Mouse (Mus musculus) midbrain, embryonic 13.5 days (tissue): ENCODE data around the gene Adamts10. TPM values are rescaled to one million over a fixed set of nuclear protein-coding genes. Genes with fewer than 3 reads are reported as not detected.
A peak's percentile ranks its signal among the peaks of the same experiment; 100 is the strongest.

Source experiments
- ATAC-seq: fragments of 200-750 bp; cut with Nextera tagmentation; 2 replicates; pipeline ENCODE4 v1.8.0; 2017; ENCODE audit warnings: mild to moderate bottlenecking, moderate TSS enrichment, moderate library complexity
- H3K27ac ChIP-seq: fragments of 300-500 bp; sonication (generic); 2 replicates; pipeline ENCODE4 v1.5.1; 2015; ENCODE audit warnings: inconsistent platforms, mild to moderate bottlenecking, moderate library complexity
- H3K27me3 ChIP-seq: fragments of 300-500 bp; sonication (generic); 2 replicates; pipeline ENCODE4 v1.6.1; 2015; ENCODE audit warnings: mild to moderate bottlenecking, inconsistent platforms
- H3K36me3 ChIP-seq: fragments of 300-500 bp; sonication (generic); 2 replicates; pipeline ENCODE4 v1.6.1; 2015; ENCODE audit warnings: mild to moderate bottlenecking, inconsistent platforms
- H3K4me1 ChIP-seq: fragments of 300-500 bp; sonication (generic); replicated peaks from 2 replicates; pipeline ENCODE4 v1.6.1; 2015; ENCODE audit warnings: inconsistent platforms
- H3K4me2 ChIP-seq: fragments of 300-500 bp; sonication (generic); replicated peaks from 2 replicates; pipeline ENCODE4 v1.6.1; 2015; ENCODE audit warnings: moderate library complexity, mild to moderate bottlenecking, inconsistent platforms
- H3K4me3 ChIP-seq: fragments of 300-500 bp; sonication (generic); replicated peaks from 2 replicates; pipeline ENCODE4 v1.5.1; 2015; ENCODE audit warnings: mild to moderate bottlenecking, inconsistent platforms
- H3K9ac ChIP-seq: fragments of 300-500 bp; sonication (generic); replicated peaks from 2 replicates; pipeline ENCODE4 v1.6.1; 2015; ENCODE audit warnings: mild to moderate bottlenecking, inconsistent platforms
- H3K9me3 ChIP-seq: fragments of 300-500 bp; sonication (generic); 2 replicates; pipeline ENCODE4 v1.6.1; 2016; ENCODE audit warnings: mild to moderate bottlenecking, inconsistent platforms
- WGBS: fragments of 180-500 bp; shearing (Covaris S2); methylation state at CpG from one replicate; pipeline ENCODE4 v1.1.7; 2015; 5-methylcytosine and 5-hydroxymethylcytosine counted together
- polyA plus RNA-seq: library from polyadenylated mRNA; unstranded; fragments of >200 nt; fragmentation: Nextera tagmentation; extraction: Ambion mirVana; gene quantifications from 2 replicates; pipeline ENCODE4 v1.2.1, GENCODE M21; 2015

Gene Adamts10
- polyA plus RNA-seq, 1 experiment from 2014 or later, result 47.9 TPM

DNA sequence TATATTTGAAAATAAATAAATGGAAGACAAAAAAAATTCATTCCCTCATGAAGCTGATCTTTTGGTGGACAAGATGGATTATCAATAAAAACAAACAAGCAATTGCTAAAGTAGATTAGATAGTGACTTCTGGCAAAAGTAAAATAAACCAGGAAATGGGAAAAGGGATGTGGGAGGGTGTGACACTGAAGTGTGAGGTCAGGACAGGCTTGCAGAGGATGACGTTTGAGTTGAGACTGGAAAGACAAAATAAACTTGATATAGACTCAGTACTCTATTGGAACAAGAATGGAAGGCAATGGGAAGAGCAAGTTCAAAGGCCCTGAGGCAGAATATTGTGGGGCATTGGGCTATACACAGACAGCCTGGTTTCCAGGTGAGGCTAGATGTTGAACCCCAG, 3.6 kb upstream of the Adamts10 start:
- Histone ChIP-seq H3K9ac (no peak overlapping the region), H3K27ac (no peak overlapping the region), H3K27me3 (no peaks in the 10 kb centered on the region), H3K36me3 (no peaks in the 10 kb centered on the region), H3K9me3 (no peaks in the 10 kb centered on the region), H3K4me1 (peaks cover 17% of the 10 kb centered on the region), H3K4me2 (no peak overlapping the region), H3K4me3 (no peak overlapping the region)
- ATAC-seq, result no peak
- 71% methylated on average over 1 of the region's 1 CpGs for WGBS

DNA sequence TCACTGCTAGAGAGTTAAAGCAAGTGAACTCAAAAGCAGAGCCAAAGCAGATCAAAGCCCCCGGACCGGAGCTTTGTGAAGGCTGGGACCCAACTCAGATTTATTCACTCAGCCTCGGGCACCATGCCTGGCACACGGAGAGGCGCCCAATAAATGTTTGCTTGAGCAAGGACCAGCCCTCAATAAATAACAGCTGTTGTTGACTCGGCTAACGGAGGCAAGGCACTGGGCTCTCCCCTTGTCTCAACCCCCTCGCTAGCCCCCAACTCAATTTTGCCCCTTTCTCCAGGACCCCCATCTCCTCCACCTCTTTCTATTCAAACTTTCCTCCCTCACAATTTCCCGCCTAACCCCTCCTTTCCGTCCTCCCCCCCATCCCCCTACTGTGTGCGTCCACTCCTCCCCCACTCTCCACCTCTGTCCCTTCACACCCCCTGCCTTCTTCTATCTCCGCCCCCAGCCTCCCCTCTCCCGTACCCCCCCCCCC, 530 bp upstream of the Adamts10 start:
- H3K4me2 ChIP-seq, result peak overlapping the region; percentile 74
- H3K27ac ChIP-seq, result peak overlapping the region; percentile 77
- H3K36me3 ChIP-seq, result peaks cover 1% of the 10 kb centered on the region
- no peaks in the 10 kb centered on the region for H3K27me3 ChIP-seq
- peaks cover 29% of the 10 kb centered on the region for H3K4me1 ChIP-seq
- no peaks in the 10 kb centered on the region for H3K9me3 ChIP-seq
- H3K9ac ChIP-seq, result peak overlapping the region; percentile 82
- peak overlapping the region; percentile 71 for H3K4me3 ChIP-seq
- ATAC-seq, result peak; percentile 53
- 2% methylated on average over 13 of the region's 13 CpGs for WGBS

DNA sequence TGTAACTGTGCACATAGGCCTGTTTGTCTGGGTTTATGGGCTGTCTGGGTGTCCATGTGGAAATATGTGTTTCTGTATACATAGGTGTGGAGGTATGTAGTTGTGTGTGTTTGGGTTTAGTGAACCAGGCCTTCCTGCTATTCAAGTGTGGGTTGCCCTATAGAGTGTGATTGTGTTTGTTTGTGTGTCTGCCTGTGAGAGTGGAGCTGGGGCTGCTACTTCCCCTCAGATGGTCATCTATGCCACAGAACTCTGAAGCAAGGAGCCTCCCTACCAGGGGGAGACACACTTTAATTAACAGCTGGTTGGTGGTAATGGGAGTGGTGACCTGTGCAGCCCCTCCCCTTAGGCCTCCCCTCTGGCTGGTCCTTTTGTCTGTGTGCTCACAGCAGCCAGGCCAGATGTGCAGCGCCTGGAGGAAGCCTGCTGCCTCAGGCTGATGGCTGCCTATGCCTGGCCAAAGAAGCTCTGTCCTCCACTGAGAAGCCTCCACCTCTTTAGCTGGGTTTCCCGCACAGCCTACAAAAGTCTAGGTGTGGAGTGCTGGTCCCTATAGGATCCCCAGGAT, 886 bp downstream of the Adamts10 start:
- no peaks in the 10 kb centered on the region for H3K9me3 ChIP-seq
- H3K36me3 ChIP-seq, result peaks cover 15% of the 10 kb centered on the region
- H3K9ac ChIP-seq, result peak overlapping the region; percentile 82
- H3K27me3 ChIP-seq, result no peaks in the 10 kb centered on the region
- peak overlapping the region; percentile 74 for H3K4me2 ChIP-seq
- H3K4me3 ChIP-seq, result peak overlapping the region; percentile 71
- H3K27ac ChIP-seq, result peak overlapping the region; percentile 77
- peaks cover 29% of the 10 kb centered on the region for H3K4me1 ChIP-seq
- 0% methylated on average over 2 of the region's 2 CpGs for WGBS
- peak; percentile 48 for ATAC-seq

DNA sequence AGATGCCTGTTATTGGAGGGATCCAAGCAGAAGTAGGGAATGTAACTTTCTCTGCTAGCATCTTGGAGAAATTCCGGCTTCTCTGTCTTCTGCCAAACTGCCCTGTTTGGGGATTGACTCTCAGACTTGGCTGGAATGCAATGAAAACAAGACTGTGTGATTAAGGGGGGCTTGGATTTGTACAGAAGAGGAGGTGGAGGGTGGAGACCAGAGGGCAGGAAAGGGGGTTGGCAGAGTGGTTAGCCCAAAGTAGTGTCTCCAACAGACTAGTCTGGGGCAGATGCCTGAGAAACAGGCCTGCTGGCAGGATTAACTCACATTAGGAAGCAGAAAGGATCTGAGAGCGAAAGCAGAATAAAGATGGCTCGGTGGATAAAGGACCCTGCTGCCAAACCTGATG, 2.5 kb downstream of the Adamts10 start:
- WGBS, result 49% methylated on average over 3 of the region's 3 CpGs

DNA sequence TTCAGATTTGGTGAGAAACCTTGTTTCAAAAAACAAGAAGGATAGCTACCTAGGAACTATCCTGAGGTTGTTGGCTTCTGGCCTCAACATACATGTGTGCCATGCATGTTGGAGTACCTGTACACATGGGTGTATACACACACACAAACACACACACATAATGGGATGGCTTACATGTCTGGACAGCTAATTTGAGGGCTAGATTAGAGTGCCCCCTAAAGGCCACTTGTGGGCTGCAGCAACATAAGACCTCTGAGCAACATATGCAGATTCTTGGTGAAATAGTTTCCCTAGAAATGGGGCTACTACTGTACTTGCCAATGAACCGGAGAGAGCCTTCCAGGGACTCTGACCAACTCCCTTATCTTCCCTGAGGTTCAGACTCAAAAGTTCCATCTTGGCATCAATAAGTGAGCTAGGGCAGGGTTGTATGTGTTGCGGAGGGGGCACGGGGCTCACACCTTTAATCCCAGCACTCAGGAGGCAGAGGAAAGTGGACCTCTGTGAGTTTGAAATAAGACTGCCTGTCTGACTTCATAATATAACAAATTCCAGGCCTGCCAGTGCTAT, 15.2 kb downstream of the Adamts10 start:
- Histone ChIP-seq H3K4me1 (no peaks in the 10 kb centered on the region), H3K4me2 (no peak overlapping the region), H3K27ac (no peak overlapping the region), H3K27me3 (no peaks in the 10 kb centered on the region), H3K9ac (no peak overlapping the region), H3K9me3 (no peaks in the 10 kb centered on the region), H3K4me3 (no peak overlapping the region), H3K36me3 (peaks cover 55% of the 10 kb centered on the region)
- 85% methylated on average over 3 of the region's 3 CpGs for WGBS
- ATAC-seq, result no peak

More for the DNA sequence above, 2.5 kb downstream of the Adamts10 start:
- ATAC-seq, result no peak
- no peak overlapping the region for H3K4me2 ChIP-seq
- H3K27me3 ChIP-seq, result no peaks in the 10 kb centered on the region
- no peak overlapping the region for H3K9ac ChIP-seq
- H3K4me1 ChIP-seq, result peaks cover 29% of the 10 kb centered on the region
- no peak overlapping the region for H3K4me3 ChIP-seq
- no peaks in the 10 kb centered on the region for H3K9me3 ChIP-seq
- H3K27ac ChIP-seq, result no peak overlapping the region
- H3K36me3 ChIP-seq, result peaks cover 32% of the 10 kb centered on the region

DNA sequence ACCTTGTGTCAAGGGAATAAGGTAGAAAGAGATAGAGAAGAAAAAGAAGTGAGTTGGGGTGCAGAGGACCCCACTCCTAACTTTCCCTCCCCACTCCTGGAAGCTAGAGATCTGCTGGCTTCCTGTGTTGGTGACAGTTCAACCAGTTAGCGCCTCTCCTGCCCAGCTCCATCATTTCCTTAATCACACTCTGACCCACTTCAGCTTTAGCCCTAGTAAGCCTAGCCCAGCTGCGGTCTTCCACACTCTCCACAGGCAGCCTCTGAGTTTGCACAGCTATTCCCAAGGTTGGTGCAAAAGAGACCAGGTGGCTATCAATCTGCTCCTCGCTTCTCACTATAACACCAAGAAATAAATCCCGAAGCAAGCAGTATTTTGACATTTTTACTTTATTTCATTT, 15.9 kb downstream of the Adamts10 start:
- WGBS, result 95% methylated on average over 4 of the region's 4 CpGs
- Histone ChIP-seq H3K4me1 (no peaks in the 10 kb centered on the region), H3K36me3 (peaks cover 56% of the 10 kb centered on the region), H3K27ac (no peak overlapping the region), H3K9ac (no peak overlapping the region), H3K4me3 (no peak overlapping the region), H3K4me2 (no peak overlapping the region), H3K27me3 (no peaks in the 10 kb centered on the region), H3K9me3 (no peaks in the 10 kb centered on the region)
- no peak for ATAC-seq

DNA sequence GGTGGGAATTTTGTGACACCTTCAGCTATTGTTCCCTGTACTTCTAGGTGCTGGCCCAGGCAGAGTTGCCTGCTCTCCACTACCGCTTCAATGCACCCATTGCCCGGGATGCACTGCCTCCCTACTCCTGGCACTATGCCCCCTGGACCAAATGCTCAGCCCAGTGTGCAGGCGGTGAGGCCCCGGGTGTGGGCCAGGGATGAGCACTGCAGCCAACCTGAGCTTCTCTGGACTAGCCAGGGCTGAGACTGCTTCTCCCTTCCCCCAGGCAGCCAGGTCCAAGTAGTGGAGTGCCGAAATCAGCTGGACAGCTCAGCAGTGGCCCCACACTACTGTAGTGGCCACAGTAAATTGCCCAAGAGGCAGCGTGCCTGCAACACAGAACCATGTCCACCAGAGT, 25.2 kb downstream of the Adamts10 start:
- Histone ChIP-seq H3K4me1 (no peaks in the 10 kb centered on the region), H3K4me2 (no peak overlapping the region), H3K9ac (no peak overlapping the region), H3K27me3 (no peaks in the 10 kb centered on the region), H3K4me3 (no peak overlapping the region), H3K27ac (no peak overlapping the region), H3K9me3 (no peaks in the 10 kb centered on the region), H3K36me3 (peaks cover 66% of the 10 kb centered on the region)
- WGBS, result 94% methylated on average over 6 of the region's 6 CpGs
- no peak for ATAC-seq

DNA sequence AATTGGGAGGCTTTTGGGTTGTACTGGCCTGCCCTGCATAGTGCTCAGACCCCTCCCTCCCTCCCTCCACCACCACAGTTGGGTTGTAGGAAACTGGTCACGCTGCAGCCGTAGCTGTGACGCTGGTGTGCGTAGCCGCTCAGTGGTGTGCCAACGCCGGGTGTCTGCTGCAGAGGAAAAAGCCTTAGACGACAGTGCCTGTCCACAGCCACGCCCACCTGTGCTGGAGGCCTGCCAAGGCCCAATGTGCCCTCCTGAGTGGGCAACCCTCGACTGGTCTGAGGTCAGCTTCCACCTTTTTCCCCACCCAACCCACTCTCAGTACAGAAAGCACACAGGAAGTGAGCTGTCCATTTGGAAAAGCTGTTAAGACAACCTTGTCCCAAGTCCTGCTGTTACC, 26.4 kb downstream of the Adamts10 start:
- WGBS, result 89% methylated on average over 10 of the region's 10 CpGs
- no peak overlapping the region for H3K27ac ChIP-seq
- H3K27me3 ChIP-seq, result no peaks in the 10 kb centered on the region
- no peak overlapping the region for H3K4me2 ChIP-seq
- H3K36me3 ChIP-seq, result peaks cover 54% of the 10 kb centered on the region
- no peak for ATAC-seq
- no peak overlapping the region for H3K4me3 ChIP-seq
- no peak overlapping the region for H3K9ac ChIP-seq
- no peaks in the 10 kb centered on the region for H3K4me1 ChIP-seq
- no peaks in the 10 kb centered on the region for H3K9me3 ChIP-seq

DNA sequence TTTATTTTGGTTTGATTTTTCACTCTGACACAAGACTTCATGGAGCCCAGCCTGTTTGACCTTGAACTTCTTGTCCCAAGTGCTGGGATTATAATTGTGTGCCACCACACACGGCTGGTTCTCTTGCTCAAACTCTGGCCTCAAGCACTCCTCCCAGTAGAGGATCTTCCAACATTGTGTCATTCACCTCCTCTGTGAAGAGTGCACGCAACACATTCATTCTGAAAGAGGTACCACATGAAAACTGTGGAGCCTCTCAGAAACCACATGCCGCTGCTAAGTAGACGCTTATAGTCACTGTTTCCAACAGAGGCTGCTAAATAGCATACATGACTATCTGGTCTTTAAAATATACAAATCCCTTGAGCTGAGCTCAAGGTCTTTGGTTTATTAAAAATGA, 28.1 kb downstream of the Adamts10 start:
- Histone ChIP-seq H3K4me2 (no peak overlapping the region), H3K9me3 (no peaks in the 10 kb centered on the region), H3K27ac (no peak overlapping the region), H3K4me1 (no peaks in the 10 kb centered on the region), H3K9ac (no peak overlapping the region), H3K36me3 (peaks cover 47% of the 10 kb centered on the region), H3K4me3 (no peak overlapping the region), H3K27me3 (no peaks in the 10 kb centered on the region)
- no peak for ATAC-seq
- WGBS, result 94% methylated on average over 4 of the region's 4 CpGs

DNA sequence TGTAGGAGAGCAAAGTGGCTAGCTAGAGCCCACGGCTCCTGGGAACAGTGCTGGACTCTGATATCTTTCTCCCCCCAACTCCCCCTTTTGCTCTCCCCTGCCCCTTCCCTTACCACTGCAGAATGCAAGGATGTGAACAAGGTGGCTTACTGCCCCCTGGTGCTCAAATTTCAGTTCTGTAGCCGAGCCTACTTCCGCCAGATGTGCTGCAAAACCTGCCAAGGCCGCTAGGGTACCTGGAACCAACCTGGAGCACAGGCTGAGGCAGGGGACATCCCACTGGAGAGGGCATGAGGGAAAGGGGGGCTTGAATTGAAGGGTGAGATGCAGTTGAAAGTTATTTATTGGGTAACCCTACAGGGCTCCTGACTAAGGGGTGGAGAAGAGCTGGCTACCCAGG, 29.0 kb downstream of the Adamts10 start:
- Histone ChIP-seq H3K4me3 (no peak overlapping the region), H3K4me1 (no peaks in the 10 kb centered on the region), H3K9me3 (no peaks in the 10 kb centered on the region), H3K36me3 (peaks cover 39% of the 10 kb centered on the region), H3K9ac (no peak overlapping the region), H3K27me3 (no peaks in the 10 kb centered on the region), H3K27ac (no peak overlapping the region), H3K4me2 (no peak overlapping the region)
- WGBS, result 49% methylated on average over 4 of the region's 4 CpGs
- ATAC-seq, result no peak

DNA sequence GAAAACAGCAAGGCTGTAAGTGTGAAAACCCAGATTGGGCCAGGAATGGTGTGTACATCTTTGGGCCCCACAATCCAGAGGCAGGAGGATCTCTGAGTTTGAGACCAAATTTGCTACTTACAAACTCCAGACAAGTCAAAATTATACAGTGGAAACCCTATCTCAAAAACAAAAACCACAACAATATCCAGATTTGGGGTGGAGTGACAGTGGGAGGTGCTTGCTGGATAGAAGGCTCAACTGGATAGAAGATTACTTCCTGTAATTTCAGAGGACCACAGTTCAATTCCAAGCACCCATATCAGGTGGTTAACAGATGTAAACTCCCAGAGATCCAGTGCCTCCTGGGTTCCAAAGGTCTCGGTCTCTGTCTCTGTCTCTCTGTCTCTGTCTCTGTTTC, 30.5 kb downstream of the Adamts10 start:
- WGBS, result 100% methylated on average over 1 of the region's 1 CpGs

DNA sequence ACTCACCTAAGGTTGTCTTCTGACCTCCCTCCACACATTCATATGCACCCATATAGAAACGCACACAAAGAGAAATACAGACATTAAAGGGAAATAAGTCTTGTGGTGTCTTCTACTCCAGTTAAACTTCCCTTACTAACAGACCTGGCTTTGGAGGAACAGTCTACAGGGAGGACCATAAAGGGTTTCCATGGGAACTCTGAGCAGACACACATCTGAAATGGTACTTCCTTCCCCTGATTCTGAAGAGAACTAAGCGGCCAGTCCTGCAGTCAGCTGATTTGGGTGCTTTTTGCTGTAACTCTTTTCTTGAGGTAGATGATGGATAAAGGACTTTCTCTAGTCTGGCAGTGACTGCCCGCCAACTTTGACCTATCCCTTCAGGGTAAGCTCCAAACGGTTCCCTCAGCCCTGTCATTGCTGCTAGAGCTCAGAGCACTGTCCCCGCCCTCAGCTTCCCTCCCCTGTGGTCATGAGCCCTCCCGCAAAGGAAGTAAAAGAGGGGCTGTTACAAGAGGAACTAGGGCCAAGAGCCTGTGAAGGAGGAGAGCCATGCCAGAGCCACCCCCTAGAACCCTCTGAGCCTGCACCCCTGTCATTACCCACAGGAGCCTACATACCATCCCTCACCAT, 31.3 kb downstream of the Adamts10 start, which contains the start of gene Myo1f:
Myo1f (plus strand) TSS at position 485 of the 633 bp plus-strand sequence.
- 43% methylated on average over 6 of the region's 6 CpGs for WGBS
- H3K27me3 ChIP-seq, result no peaks in the 10 kb centered on the region
- no peak within 1 kb of the TSS for H3K27ac ChIP-seq
- H3K36me3 ChIP-seq, result peaks cover 17% of the 10 kb centered on the region
- no peak for ATAC-seq
- H3K4me3 ChIP-seq, result no peak within 1 kb of the TSS
- H3K9ac ChIP-seq, result no peak within 1 kb of the TSS
- H3K4me2 ChIP-seq, result no peak within 1 kb of the TSS
- no peaks in the 10 kb centered on the region for H3K9me3 ChIP-seq
- no peaks in the 10 kb centered on the region for H3K4me1 ChIP-seq

More for the DNA sequence above, 30.5 kb downstream of the Adamts10 start:
- H3K36me3 ChIP-seq, result peaks cover 26% of the 10 kb centered on the region
- no peak overlapping the region for H3K4me3 ChIP-seq
- no peak overlapping the region for H3K4me2 ChIP-seq
- no peak overlapping the region for H3K27ac ChIP-seq
- no peak overlapping the region for H3K9ac ChIP-seq
- H3K9me3 ChIP-seq, result no peaks in the 10 kb centered on the region
- ATAC-seq, result no peak
- no peaks in the 10 kb centered on the region for H3K4me1 ChIP-seq
- H3K27me3 ChIP-seq, result no peaks in the 10 kb centered on the region
